Mouse (Mus musculus) left cerebral cortex, adult 2 months (tissue): ENCODE measurements around the gene Pdcd10. TPM values are rescaled to one million over a fixed set of nuclear protein-coding genes. Genes with fewer than 3 reads are reported as not detected.

Experiments
- DNase-seq, 2 experiments: peaks; one replicate each; pipeline ENCODE4 v3.0.0; 2021 to 2022; ENCODE audit warnings: low spot score in 2 of 2, mixed read lengths in 1 of 2; ENCODE audit errors: extremely low spot score in 1 of 2
- H3K27ac ChIP-seq: fragments of 200-600 bp; 2 replicates; pipeline ENCODE4 v1.8.1; 2022
- H3K4me3 ChIP-seq: fragments of 200-600 bp; 2 replicates; pipeline ENCODE4 v1.8.1; 2022
- CTCF ChIP-seq: fragments of 200-600 bp; IDR thresholded peaks from 2 replicates; pipeline ENCODE4 v1.8.1; 2022; ENCODE audit warnings: antibody characterized with exemption, mild to moderate bottlenecking, moderate library complexity
- intact Hi-C: fragments of 180-260 bp; cut with DNase I; formaldehyde crosslinking; loops from one replicate; pipeline ENCODE4 v1.15.1; 2025
- long read RNA-seq, 2 experiments: library from polyadenylated mRNA; stranded (forward); transcript quantifications; one replicate each; pipeline ENCODE4 v2.0.0; 2021; ENCODE audit warnings: borderline mapping rate in 2 of 2
- total RNA-seq, 2 experiments: library from RNA; stranded (reverse); gene quantifications; 2 replicates each; pipeline ENCODE4 v1.2.3; 2021

The Pdcd10 gene
- total RNA-seq: 10 to 100 TPM; 59.1 to 66.1 TPM
- long read RNA-seq, experiment 1, transcript Pdcd10-205 (8 exons, 1,927 nt): major isoform, 42 of 52 reads
- long read RNA-seq, experiment 1, partial matches to known transcripts: 1 of 52 reads
- long read RNA-seq, experiment 1, other reads (novel, unspliced or antisense): 7 of 52 reads
- long read RNA-seq, experiment 2, transcript Pdcd10-205 (8 exons, 1,927 nt): major isoform, 28 of 30 reads
- long read RNA-seq, experiment 2, partial matches to known transcripts: 0 of 30 reads
- long read RNA-seq, experiment 2, other reads (novel, unspliced or antisense): 2 of 30 reads

GRCm38 (mm10) chr3:75556695-75557291 lies at the start of gene Pdcd10:
Gene Pdcd10, minus strand, starts transcription at chr3:75556856.
- intact Hi-C loops: loop anchor here (2.0 kb wide), 1 partner anchor 164 kb away; no protein-coding TSS in a partner anchor
- Histone ChIP-seq H3K4me3 (peak within 1 kb of the TSS; percentile 95), H3K27ac (peak within 1 kb of the TSS; percentile 90)
- DNase-seq: peak; percentile 96 to 99
- TF ChIP-seq CTCF: peak; percentile 33

- intact Hi-C loops: no loop called here
- no peak for DNase-seq
- no peak for TF ChIP-seq CTCF
- Histone ChIP-seq H3K27ac (no peak overlapping the region; the same call in 1 of the 2 replicates), H3K4me3 (no peak overlapping the region)
Observed at GRCm38 (mm10) chr3:75584898-75585297, 28.2 kb upstream of the Pdcd10 start.

- intact Hi-C loops: no loop called here
- no peak overlapping the region for H3K4me3 ChIP-seq
- no peak overlapping the region for H3K27ac ChIP-seq
- no peak for TF ChIP-seq CTCF
- DNase-seq: no peak
Observed at GRCm38 (mm10) chr3:75583293-75583692, 26.6 kb upstream of the Pdcd10 start.

GRCm38 (mm10) chr3:75579352-75579751 lies 22.7 kb upstream of the Pdcd10 start:
- H3K27ac ChIP-seq: no peak overlapping the region
- no peak for DNase-seq
- H3K4me3 ChIP-seq: no peak overlapping the region
- peak; percentile 34 for TF ChIP-seq CTCF
- intact Hi-C loops: no loop called here

GRCm38 (mm10) chr3:75575582-75575981 lies 18.9 kb upstream of the Pdcd10 start:
- Histone ChIP-seq H3K27ac (no peak overlapping the region), H3K4me3 (no peak overlapping the region)
- no peak for DNase-seq
- no peak for TF ChIP-seq CTCF
- intact Hi-C loops: no loop called here

GRCm38 (mm10) chr3:75574074-75574473 lies 17.4 kb upstream of the Pdcd10 start:
- intact Hi-C loops: no loop called here
- H3K4me3 ChIP-seq: no peak overlapping the region
- DNase-seq: no peak
- H3K27ac ChIP-seq: peak overlapping the region; percentile 40; the same call in 1 of the 2 replicates
- TF ChIP-seq CTCF: no peak

GRCm38 (mm10) chr3:75557292-75557691 lies 636 bp upstream of the Pdcd10 start, which contains the start of gene Serpini1:
Gene Serpini1, plus strand, starts transcription at chr3:75557547.
- DNase-seq: peak; percentile 89
- Histone ChIP-seq H3K4me3 (peak within 1 kb of the TSS; percentile 95), H3K27ac (peak within 1 kb of the TSS; percentile 90)
- TF ChIP-seq CTCF: no peak
- intact Hi-C loops: loop anchor here (2.0 kb wide), 1 partner anchor 164 kb away; no protein-coding TSS in a partner anchor

GRCm38 (mm10) chr3:75556121-75556694 lies 448 bp downstream of the Pdcd10 start:
- no peak for TF ChIP-seq CTCF
- Histone ChIP-seq H3K4me3 (peak overlapping the region; percentile 95), H3K27ac (peak overlapping the region; percentile 90)
- intact Hi-C loops: loop anchor here (2.0 kb wide), 1 partner anchor 165 kb away; no protein-coding TSS in a partner anchor
- DNase-seq: no peak

GRCm38 (mm10) chr3:75551248-75551647 lies 5.4 kb downstream of the Pdcd10 start:
- Histone ChIP-seq H3K4me3 (no peak overlapping the region), H3K27ac (no peak overlapping the region)
- DNase-seq: no peak
- no peak for TF ChIP-seq CTCF
- intact Hi-C loops: no loop called here

- intact Hi-C loops: no loop called here
- TF ChIP-seq CTCF: no peak
Observed at GRCm38 (mm10) chr3:75544287-75544686, 12.4 kb downstream of the Pdcd10 start.

GRCm38 (mm10) chr3:75542852-75543251 lies 13.8 kb downstream of the Pdcd10 start:
- intact Hi-C loops: no loop called here
- Histone ChIP-seq H3K27ac (no peak overlapping the region), H3K4me3 (no peak overlapping the region)
- TF ChIP-seq CTCF: no peak
- DNase-seq: no peak

More at GRCm38 (mm10) chr3:75544287-75544686, 12.4 kb downstream of the Pdcd10 start:
- no peak for DNase-seq
- Histone ChIP-seq H3K27ac (no peak overlapping the region), H3K4me3 (no peak overlapping the region)

GRCm38 (mm10) chr3:75541259-75541658 lies 15.4 kb downstream of the Pdcd10 start:
- no peak for TF ChIP-seq CTCF
- intact Hi-C loops: no loop called here

More at GRCm38 (mm10) chr3:75541259-75541658, 15.4 kb downstream of the Pdcd10 start:
- Histone ChIP-seq H3K4me3 (no peak overlapping the region), H3K27ac (no peak overlapping the region)
- no peak for DNase-seq
